Mouse (Mus musculus): Measurements from ENCODE around the gene Psg17. TPM values are rescaled to one million over a fixed set of nuclear protein-coding genes. Genes with fewer than 3 reads are reported as not detected.
"Not testable (repeated sequence)": the region's sequence is repeated elsewhere in the genome, so short reads cannot be mapped to it uniquely, and the experiment has no call there.

Psg17 gene
- total RNA-seq (2014; rRNA removed) = not detected in 2 replicates
- not detected in 2 replicates for polyA plus RNA-seq (2012; rRNA removed)

DNA sequence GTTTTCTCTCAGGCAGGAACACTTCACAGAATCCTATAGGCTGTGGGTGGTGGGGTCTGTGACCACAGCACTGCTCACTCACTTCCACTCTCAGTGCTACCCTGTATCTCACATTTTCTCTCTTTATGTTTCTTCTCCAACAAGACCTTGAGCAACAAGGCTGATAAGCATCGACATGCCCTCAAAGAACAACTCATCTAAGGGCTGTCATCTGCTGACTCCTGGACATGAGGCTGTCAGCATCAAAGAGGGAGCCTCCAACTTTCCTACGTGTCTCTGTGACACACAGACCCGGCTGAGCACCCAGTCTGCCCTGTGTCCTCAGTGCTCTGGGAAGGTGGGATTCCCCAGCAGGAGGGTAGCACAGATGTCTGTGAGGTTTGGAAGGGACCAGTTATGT is at the start of gene Psg17:
TSS of gene Psg17 (minus strand) at position 101 of the 400 bp plus-strand sequence.
- H3K9ac ChIP-seq (ENCODE audit: low read depth, low read length) = no peak within 1 kb of the TSS
- no peaks in the 10 kb centered on the region for H3K79me2 ChIP-seq (ENCODE audit: control insufficient read depth, insufficient read depth, low read length)
- no peaks in the 10 kb centered on the region for H3K4me1 ChIP-seq (ENCODE audit: control insufficient read depth, insufficient read depth, low read length)
- H3K4me3 ChIP-seq (ENCODE audit: insufficient read depth, low read depth, low read length) = no peak within 1 kb of the TSS
- H3K27me3 ChIP-seq (ENCODE audit: control insufficient read depth, insufficient read depth, low read length) = no peaks in the 10 kb centered on the region
- DNase-seq (ENCODE audit: extremely low read depth, low read depth, low spot score) = no peak
- no peak within 1 kb of the TSS for H3K27ac ChIP-seq (replicated peaks; ENCODE audit: insufficient read depth, low read depth, low read length)
- WGBS = 49% methylated on average over 3 of the region's 3 CpGs
- no peak for TF ChIP-seq POLR2A (IDR thresholded peaks at IDR 0.05; ENCODE audit: extremely low read depth, insufficient read depth, low read length)
- no peak for TF ChIP-seq CTCF (IDR thresholded peaks at IDR 0.05; ENCODE audit: low read depth, low read length)
- H3K36me3 ChIP-seq (ENCODE audit: control insufficient read depth, insufficient read depth, low read length) = no peaks in the 10 kb centered on the region

DNA sequence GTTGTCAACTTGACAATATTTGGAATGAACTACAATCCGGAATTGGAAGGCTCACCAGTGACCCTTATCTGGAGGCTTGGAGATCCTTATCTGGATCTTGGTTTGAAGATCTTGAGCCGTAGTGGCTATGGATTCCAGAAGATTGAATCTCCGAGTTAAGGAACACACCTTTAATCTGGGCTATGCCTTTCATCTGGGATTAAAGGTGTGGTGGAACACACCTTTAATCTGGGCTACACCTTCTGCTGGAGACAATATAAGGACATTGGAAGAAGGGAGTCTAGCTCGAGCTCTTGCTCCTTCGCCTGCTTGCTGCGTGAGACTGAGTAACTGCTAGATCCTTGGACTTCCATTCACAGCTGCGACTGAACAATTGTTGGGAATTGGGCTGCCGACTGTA is 49.6 kb upstream of the Psg17 start, which contains the start of gene Pglyrp1:
TSS of gene Pglyrp1 (plus strand) at position 301 of the 400 bp plus-strand sequence.
- not testable (repeated sequence) for H3K36me3 ChIP-seq (ENCODE audit: control insufficient read depth, insufficient read depth, low read length); H3K9ac ChIP-seq (ENCODE audit: low read depth, low read length); DNase-seq (ENCODE audit: extremely low read depth, low read depth, low spot score); H3K27me3 ChIP-seq (ENCODE audit: control insufficient read depth, insufficient read depth, low read length); H3K4me3 ChIP-seq (ENCODE audit: insufficient read depth, low read depth, low read length); H3K4me1 ChIP-seq (ENCODE audit: control insufficient read depth, insufficient read depth, low read length); H3K27ac ChIP-seq (replicated peaks; ENCODE audit: insufficient read depth, low read depth, low read length); H3K79me2 ChIP-seq (ENCODE audit: control insufficient read depth, insufficient read depth, low read length)
- WGBS = 75% methylated on average over 1 of the region's 8 CpGs

DNA sequence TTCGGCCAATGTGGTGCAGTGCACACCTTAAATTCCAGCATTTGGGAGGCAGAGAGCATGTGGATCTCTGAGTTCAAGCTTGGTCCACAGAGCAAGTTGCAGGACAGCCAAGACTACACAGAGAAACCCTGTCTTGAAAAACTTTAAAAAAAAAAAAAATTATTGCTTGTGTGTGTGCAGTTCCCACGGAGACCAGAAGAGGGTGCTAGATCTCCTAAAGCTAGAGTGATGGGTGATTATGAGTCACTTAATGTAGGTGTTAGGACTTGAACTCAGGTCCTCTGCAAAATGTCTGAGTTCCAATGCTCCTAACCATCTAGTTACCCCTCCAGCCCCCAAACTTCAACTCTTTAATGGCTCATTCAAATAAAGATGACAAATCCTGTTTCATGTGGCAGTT is 47.1 kb upstream of the Psg17 start:
- no peak for DNase-seq (ENCODE audit: extremely low read depth, low read depth, low spot score)
- no peak overlapping the region for H3K27ac ChIP-seq (replicated peaks; ENCODE audit: insufficient read depth, low read depth, low read length)
- H3K79me2 ChIP-seq (ENCODE audit: control insufficient read depth, insufficient read depth, low read length) = no peaks in the 10 kb centered on the region
- H3K4me1 ChIP-seq (ENCODE audit: control insufficient read depth, insufficient read depth, low read length) = no peaks in the 10 kb centered on the region
- no peaks in the 10 kb centered on the region for H3K27me3 ChIP-seq (ENCODE audit: control insufficient read depth, insufficient read depth, low read length)
- no peak overlapping the region for H3K9ac ChIP-seq (ENCODE audit: low read depth, low read length)
- TF ChIP-seq CTCF (IDR thresholded peaks at IDR 0.05; ENCODE audit: low read depth, low read length) = no peak
- TF ChIP-seq POLR2A (IDR thresholded peaks at IDR 0.05; ENCODE audit: extremely low read depth, insufficient read depth, low read length) = no peak
- no peaks in the 10 kb centered on the region for H3K36me3 ChIP-seq (ENCODE audit: control insufficient read depth, insufficient read depth, low read length)
- WGBS = 90% methylated on average over 2 of the region's 2 CpGs
- no peak overlapping the region for H3K4me3 ChIP-seq (ENCODE audit: insufficient read depth, low read depth, low read length)

DNA sequence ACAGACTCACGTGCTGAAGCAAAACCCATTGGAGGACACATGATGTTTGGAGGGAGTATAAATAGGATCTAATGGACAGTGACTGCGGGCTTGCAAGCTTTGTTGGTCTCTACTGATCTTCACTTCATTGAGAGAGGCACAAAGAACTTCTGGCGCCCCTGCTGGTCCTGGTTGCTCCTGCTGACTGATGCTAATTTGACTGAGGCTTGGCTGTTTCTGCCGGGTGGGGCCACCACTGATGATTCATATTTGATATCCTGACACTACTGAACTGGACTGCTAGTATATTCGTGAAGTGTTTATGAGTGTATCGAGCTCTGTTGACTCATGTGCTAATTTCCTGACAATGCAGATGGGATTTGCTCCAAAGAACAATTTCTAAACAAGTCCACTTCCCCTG is 41.4 kb upstream of the Psg17 start:
- 82% methylated on average over 6 of the region's 6 CpGs for WGBS
- no peaks in the 10 kb centered on the region for H3K4me1 ChIP-seq (ENCODE audit: control insufficient read depth, insufficient read depth, low read length)
- H3K36me3 ChIP-seq (ENCODE audit: control insufficient read depth, insufficient read depth, low read length) = no peaks in the 10 kb centered on the region
- no peak for DNase-seq (ENCODE audit: extremely low read depth, low read depth, low spot score)
- TF ChIP-seq POLR2A (IDR thresholded peaks at IDR 0.05; ENCODE audit: extremely low read depth, insufficient read depth, low read length) (no peak), CTCF (IDR thresholded peaks at IDR 0.05; ENCODE audit: low read depth, low read length) (no peak)
- H3K79me2 ChIP-seq (ENCODE audit: control insufficient read depth, insufficient read depth, low read length) = no peaks in the 10 kb centered on the region
- H3K4me3 ChIP-seq (ENCODE audit: insufficient read depth, low read depth, low read length) = no peak overlapping the region
- H3K27ac ChIP-seq (replicated peaks; ENCODE audit: insufficient read depth, low read depth, low read length) = no peak overlapping the region
- no peaks in the 10 kb centered on the region; the same call in 1 of the 2 replicates for H3K27me3 ChIP-seq (ENCODE audit: control insufficient read depth, insufficient read depth, low read length)
- H3K9ac ChIP-seq (ENCODE audit: low read depth, low read length) = no peak overlapping the region

DNA sequence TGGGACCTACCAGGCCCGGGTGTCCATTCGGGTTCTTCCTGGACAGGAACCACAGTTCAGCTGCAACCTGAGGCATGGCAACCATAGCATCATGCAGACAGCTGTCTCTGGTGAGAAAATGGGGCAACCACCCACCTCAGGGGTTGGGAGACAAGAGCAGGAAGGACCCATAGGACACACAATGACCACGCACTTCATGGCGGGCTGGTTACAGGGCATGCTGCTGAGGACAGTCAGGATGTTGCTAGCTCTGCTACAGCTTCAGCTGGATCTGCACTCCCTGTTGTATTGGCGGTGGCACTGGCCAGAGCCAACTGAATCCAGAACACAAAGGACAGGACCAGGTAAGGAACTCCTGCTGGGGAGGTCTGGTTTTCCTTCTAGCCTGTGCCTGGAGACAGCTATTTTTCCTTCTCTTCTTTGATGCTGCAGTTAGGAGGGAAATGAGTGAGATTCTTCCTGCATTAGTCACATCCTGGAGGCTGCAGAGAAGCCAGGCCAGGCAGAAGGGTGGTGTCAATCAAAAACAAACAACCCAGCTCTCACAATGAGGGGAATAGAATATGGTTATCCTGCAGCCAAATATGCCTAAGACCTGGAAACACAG is 37.0 kb upstream of the Psg17 start:
- Histone ChIP-seq H3K36me3 (ENCODE audit: control insufficient read depth, insufficient read depth, low read length) (no peaks in the 10 kb centered on the region), H3K4me3 (ENCODE audit: insufficient read depth, low read depth, low read length) (no peak overlapping the region), H3K4me1 (ENCODE audit: control insufficient read depth, insufficient read depth, low read length) (no peaks in the 10 kb centered on the region), H3K27me3 (ENCODE audit: control insufficient read depth, insufficient read depth, low read length) (no peaks in the 10 kb centered on the region; the same call in 1 of the 2 replicates), H3K79me2 (ENCODE audit: control insufficient read depth, insufficient read depth, low read length) (no peaks in the 10 kb centered on the region), H3K27ac (replicated peaks; ENCODE audit: insufficient read depth, low read depth, low read length) (no peak overlapping the region; the same call in 1 of the 2 replicates), H3K9ac (ENCODE audit: low read depth, low read length) (no peak overlapping the region)
- TF ChIP-seq CTCF (IDR thresholded peaks at IDR 0.05; ENCODE audit: low read depth, low read length) = no peak
- TF ChIP-seq POLR2A (IDR thresholded peaks at IDR 0.05; ENCODE audit: extremely low read depth, insufficient read depth, low read length) = no peak
- DNase-seq (ENCODE audit: extremely low read depth, low read depth, low spot score) = peak; percentile 3
- 69% methylated on average over 5 of the region's 5 CpGs for WGBS

DNA sequence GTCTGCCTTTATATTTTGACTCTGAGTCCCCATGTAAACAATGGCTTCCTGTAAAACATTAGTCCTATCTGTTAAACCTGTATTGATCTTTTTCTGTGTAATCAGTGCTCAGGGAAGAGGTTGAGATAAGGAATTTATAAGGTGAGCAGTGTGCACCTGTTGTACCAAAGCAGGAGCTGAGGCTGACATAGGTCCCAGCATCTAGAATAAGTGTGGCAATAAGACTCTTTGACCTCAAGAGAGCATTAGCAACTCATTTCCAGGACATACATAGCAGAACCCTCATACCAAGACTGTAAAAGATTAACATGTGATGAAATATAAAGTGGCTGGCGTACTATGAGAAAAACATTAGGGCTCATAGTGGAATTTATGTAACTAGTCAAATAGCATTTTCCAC is 27.0 kb upstream of the Psg17 start:
- Histone ChIP-seq H3K4me1 (ENCODE audit: control insufficient read depth, insufficient read depth, low read length) (no peaks in the 10 kb centered on the region), H3K36me3 (ENCODE audit: control insufficient read depth, insufficient read depth, low read length) (no peaks in the 10 kb centered on the region), H3K27ac (replicated peaks; ENCODE audit: insufficient read depth, low read depth, low read length) (no peak overlapping the region), H3K4me3 (ENCODE audit: insufficient read depth, low read depth, low read length) (no peak overlapping the region), H3K9ac (ENCODE audit: low read depth, low read length) (no peak overlapping the region), H3K79me2 (ENCODE audit: control insufficient read depth, insufficient read depth, low read length) (no peaks in the 10 kb centered on the region), H3K27me3 (ENCODE audit: control insufficient read depth, insufficient read depth, low read length) (no peaks in the 10 kb centered on the region)
- WGBS = 56% methylated on average over 1 of the region's 1 CpGs
- DNase-seq (ENCODE audit: extremely low read depth, low read depth, low spot score) = no peak
- TF ChIP-seq CTCF (IDR thresholded peaks at IDR 0.05; ENCODE audit: low read depth, low read length) = no peak
- TF ChIP-seq POLR2A (IDR thresholded peaks at IDR 0.05; ENCODE audit: extremely low read depth, insufficient read depth, low read length) = no peak
